Mouse (Mus musculus): ENCODE data around the gene Cct7.

- TF ChIP-seq CTCF (IDR thresholded peaks at IDR 0.05; ENCODE audit: low read depth) (no peak), EP300 (IDR thresholded peaks at IDR 0.05; ENCODE audit: low read depth) (no peak)
Observed at GRCm38 (mm10) chr6:85452411-85452665, 1.0 kb downstream of the Cct7 start.

Measured in liver, postnatal 0 days (tissue).